Mouse (Mus musculus): ENCODE measurements around the gene Bub1.

GRCm38 (mm10) chr2:127832103-127832832 lies 603 bp upstream of the Bub1 start:
- no peak for TF ChIP-seq CTCF (IDR thresholded peaks at IDR 0.05; ENCODE audit: low read depth, low read length)
- no peak for TF ChIP-seq GATA2 (IDR thresholded peaks at IDR 0.05; ENCODE audit: borderline replicate concordance, low read depth, low read length)

Data from G1E (cell line).